Mouse (Mus musculus) erythroblast, embryonic 14.5 days (primary cell): ENCODE data around the gene Ola1. TPM values are rescaled to one million over a fixed set of nuclear protein-coding genes. Genes with fewer than 3 reads are reported as not detected.

Source experiments
- H3K27me3 ChIP-seq: 2 replicates; pipeline ENCODE4 v1.6.1; 2012; ENCODE audit warnings: inconsistent platforms; ENCODE audit not compliant: control insufficient read depth
- H3K36me3 ChIP-seq: 2 replicates; pipeline ENCODE4 v1.6.1; 2012; ENCODE audit warnings: mild to moderate bottlenecking, inconsistent platforms; ENCODE audit not compliant: control insufficient read depth
- H3K4me1 ChIP-seq: 2 replicates; pipeline ENCODE4 v1.6.1; 2012; ENCODE audit warnings: inconsistent platforms; ENCODE audit not compliant: control insufficient read depth
- H3K4me3 ChIP-seq: replicated peaks from 2 replicates; pipeline ENCODE3; 2012; ENCODE audit warnings: moderate library complexity, mild to moderate bottlenecking, inconsistent platforms
- H3K9me3 ChIP-seq: 2 replicates; pipeline ENCODE4 v1.6.1; 2012; ENCODE audit warnings: low read length, inconsistent platforms, mixed read lengths; ENCODE audit not compliant: control insufficient read depth
- GATA1 ChIP-seq: IDR thresholded peaks from 2 replicates; pipeline ENCODE4 v1.6.1; 2012; ENCODE audit warnings: low read length, inconsistent platforms, mixed read lengths
- TAL1 ChIP-seq: IDR thresholded peaks from 3 replicates; pipeline ENCODE4 v1.6.1; 2012; ENCODE audit warnings: low read length, inconsistent platforms, mixed read lengths
- polyA plus RNA-seq: library from polyadenylated mRNA; stranded (reverse); fragments of >175 nt; gene quantifications from 2 replicates; pipeline ENCODE4 v1.2.3, GENCODE M21; 2012

Ola1 gene
- polyA plus RNA-seq, 1 experiment: 3.4 TPM

DNA sequence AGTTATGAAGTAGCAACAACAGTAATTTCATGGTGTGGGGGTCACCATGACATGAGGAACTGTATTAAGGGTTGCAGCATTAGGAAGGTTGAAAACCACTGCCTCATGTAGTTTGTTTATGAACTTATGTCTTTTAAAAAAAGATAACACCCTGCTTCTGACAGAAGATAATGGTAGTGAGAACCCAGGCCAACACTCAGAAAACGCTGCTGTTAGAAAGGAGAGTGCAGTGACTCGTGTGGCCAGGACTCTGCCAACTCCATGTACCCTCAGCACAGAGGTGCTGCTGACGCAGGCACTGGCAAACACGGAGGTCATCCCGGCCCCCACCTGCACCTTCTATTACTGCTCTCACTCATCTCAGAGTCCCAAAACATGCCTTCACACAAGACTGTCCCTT, 111.6 kb downstream of the Ola1 start:
- no peaks in the 10 kb centered on the region for H3K27me3 ChIP-seq
- no peaks in the 10 kb centered on the region for H3K9me3 ChIP-seq
- H3K4me3 ChIP-seq: no peak overlapping the region
- peaks cover 9% of the 10 kb centered on the region for H3K4me1 ChIP-seq
- TF ChIP-seq GATA1: no peak
- no peak for TF ChIP-seq TAL1
- H3K36me3 ChIP-seq: peaks cover 5% of the 10 kb centered on the region

DNA sequence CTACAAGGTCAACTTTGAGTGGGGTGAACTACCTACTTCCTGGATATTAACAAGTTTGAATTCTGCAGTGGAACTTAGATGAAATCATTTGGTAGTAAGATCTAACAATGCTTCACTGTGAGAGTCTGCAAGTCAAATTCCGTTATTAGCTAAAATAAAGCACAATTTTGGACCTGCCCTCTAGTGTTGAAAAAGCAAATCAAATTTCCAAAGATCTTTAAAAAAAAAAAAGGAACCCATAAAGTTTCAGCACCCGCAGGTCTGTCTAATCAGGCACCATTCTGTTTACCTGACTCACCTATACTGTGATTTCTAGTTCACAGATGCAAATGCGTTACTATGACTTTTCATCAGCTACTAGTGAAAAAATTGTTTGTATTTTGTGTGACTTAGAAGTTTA, 122.2 kb downstream of the Ola1 start:
- peaks cover 19% of the 10 kb centered on the region for H3K36me3 ChIP-seq
- no peaks in the 10 kb centered on the region for H3K9me3 ChIP-seq
- H3K27me3 ChIP-seq: no peaks in the 10 kb centered on the region
- no peak overlapping the region for H3K4me3 ChIP-seq
- peaks cover 54% of the 10 kb centered on the region for H3K4me1 ChIP-seq
- TF ChIP-seq TAL1 (no peak), GATA1 (no peak)

DNA sequence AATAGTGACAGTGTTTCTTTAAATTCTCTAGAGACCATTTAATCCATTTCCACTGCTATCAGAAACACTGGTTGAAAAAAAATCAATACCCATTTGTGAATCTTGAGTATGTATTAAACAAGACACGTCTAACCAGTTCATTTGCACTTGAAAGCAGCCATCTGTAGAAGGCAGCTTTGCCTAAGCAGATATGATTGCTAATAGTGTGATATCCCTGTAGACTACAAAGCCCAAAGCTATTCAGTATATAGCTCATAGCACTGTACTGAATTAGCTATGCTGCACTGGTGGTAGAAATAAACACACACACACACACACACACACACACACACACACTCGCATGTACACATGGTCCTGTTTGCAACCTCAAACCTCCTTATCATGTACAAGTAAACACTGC, 123.4 kb downstream of the Ola1 start:
- Histone ChIP-seq H3K4me1 (peaks cover 65% of the 10 kb centered on the region), H3K4me3 (no peak overlapping the region), H3K36me3 (peaks cover 23% of the 10 kb centered on the region), H3K9me3 (no peaks in the 10 kb centered on the region), H3K27me3 (no peaks in the 10 kb centered on the region)
- TF ChIP-seq GATA1 (no peak), TAL1 (no peak)

DNA sequence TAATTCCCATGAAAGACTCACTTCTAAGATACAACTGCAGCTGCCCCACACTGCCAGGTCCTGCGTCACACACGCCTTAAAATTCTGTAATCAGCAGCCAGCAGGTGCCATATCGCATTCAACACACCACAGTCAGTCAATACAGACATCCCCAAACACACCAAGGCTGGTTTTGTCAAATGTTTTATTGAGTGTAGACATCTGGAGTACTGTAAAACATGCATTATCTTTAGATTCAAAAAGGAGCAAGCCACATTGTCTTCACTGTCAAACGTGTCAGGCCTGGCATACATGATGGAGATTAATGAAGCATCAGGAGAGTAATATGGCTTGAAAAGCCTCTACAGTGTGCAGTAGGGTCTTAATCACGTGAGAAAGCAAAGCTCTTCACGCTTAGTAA, 125.7 kb downstream of the Ola1 start:
- no peaks in the 10 kb centered on the region for H3K9me3 ChIP-seq
- H3K4me3 ChIP-seq: peak overlapping the region; percentile 33
- H3K36me3 ChIP-seq: peaks cover 28% of the 10 kb centered on the region
- H3K27me3 ChIP-seq: no peaks in the 10 kb centered on the region
- TF ChIP-seq TAL1 (peak; percentile 98), GATA1 (peak; percentile 95)
- peaks cover 75% of the 10 kb centered on the region for H3K4me1 ChIP-seq

DNA sequence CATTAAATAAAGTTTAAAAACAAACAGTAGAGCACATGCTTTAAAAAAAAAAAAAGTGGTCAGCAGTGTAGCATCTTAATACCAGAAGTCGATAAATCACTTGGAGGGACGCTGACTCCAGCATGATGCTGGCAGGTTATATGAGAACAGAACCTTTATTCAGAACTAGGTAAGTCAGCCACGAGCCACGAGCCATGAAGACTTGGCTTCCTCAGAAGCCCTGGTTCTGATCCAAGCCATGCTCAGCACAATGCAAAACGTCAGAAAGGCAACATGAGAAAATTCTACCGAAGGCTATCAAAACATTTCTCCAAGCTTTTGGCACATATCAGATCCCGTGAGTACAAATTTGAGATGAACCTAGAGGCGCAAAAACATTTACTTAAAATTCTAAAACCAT, 127.4 kb downstream of the Ola1 start:
- no peaks in the 10 kb centered on the region for H3K27me3 ChIP-seq
- H3K4me1 ChIP-seq: peaks cover 79% of the 10 kb centered on the region
- H3K9me3 ChIP-seq: no peaks in the 10 kb centered on the region
- no peak overlapping the region for H3K4me3 ChIP-seq
- TF ChIP-seq TAL1: no peak
- no peak for TF ChIP-seq GATA1
- H3K36me3 ChIP-seq: peaks cover 24% of the 10 kb centered on the region

DNA sequence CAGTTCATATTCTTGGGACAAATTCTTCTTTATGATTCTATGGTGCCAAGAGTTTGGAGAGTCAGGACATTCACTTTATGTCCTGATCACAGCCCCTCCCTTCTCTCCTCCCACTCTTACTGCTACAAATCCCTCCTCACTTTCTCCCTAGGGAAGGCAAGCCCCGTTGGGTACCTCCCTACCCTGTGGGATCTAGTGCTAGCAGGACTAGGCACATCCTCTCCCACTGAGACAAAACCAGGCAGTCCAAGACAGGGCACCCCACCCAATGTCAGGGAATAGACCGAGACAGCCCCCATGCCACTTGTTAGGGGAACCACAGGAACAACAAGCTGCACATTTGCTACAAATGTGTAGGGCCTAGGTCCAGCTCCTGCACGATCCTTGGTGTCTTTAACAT, 131.1 kb downstream of the Ola1 start:
- TF ChIP-seq TAL1 (no peak), GATA1 (no peak)
- Histone ChIP-seq H3K4me1 (peaks cover 51% of the 10 kb centered on the region), H3K27me3 (peaks cover 7% of the 10 kb centered on the region), H3K4me3 (no peak overlapping the region), H3K36me3 (peaks cover 20% of the 10 kb centered on the region), H3K9me3 (peaks cover 6% of the 10 kb centered on the region; the same call in 1 of the 2 replicates)

DNA sequence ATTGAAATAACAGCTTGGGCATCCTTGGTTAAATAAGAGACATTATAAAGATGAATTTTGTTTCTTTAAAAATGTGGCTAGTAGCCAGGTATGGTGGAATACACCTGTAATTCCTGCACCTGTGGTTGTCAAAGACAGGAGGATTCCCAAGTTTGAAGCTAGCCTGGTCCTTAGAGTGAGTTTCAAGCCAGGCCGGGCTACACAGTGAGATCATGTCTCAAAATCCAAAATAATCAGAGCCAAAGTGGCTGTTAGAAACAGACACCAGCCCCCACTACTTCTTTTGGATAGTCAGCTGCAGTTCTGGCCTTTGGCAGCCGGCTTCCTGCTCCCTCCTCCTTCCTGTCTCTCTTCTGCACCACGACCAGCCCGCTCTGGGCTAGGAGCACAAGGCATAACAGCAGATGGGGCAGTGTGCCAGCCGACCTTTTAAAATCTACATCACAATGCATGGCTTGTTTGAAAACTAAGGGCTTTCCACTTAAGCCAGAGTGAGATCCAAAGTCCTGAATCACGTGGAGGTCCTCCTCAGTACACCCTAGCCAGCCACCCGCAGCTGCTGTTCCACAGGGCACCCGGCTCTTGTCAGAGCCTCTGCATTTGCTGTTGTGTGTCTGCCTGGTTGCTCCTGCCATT, 132.9 kb downstream of the Ola1 start:
- Histone ChIP-seq H3K9me3 (peaks cover 6% of the 10 kb centered on the region; the same call in 1 of the 2 replicates), H3K36me3 (peaks cover 7% of the 10 kb centered on the region), H3K4me1 (peaks cover 38% of the 10 kb centered on the region), H3K4me3 (no peak overlapping the region), H3K27me3 (peaks cover 7% of the 10 kb centered on the region)
- TF ChIP-seq TAL1: no peak
- no peak for TF ChIP-seq GATA1

DNA sequence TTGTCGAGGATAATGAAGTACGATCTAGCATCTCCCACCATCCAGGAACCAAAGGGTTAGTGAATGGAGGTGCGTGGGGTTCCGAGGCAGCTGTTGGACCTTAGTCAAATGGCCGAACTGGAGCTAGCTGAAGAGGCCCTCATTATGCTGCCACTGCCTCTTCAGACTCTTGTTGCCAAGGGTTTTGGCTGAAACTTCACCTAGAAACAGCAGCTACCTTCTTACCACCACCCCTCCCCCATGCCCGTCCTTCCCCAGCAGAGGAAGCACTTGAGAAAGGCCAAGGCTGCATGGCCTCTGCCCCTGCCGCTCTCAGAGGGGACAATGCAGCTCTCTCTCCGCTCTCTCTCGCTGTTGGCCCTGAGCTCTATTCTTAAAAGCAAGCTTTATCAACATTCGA, 136.2 kb downstream of the Ola1 start:
- Histone ChIP-seq H3K27me3 (peaks cover 28% of the 10 kb centered on the region), H3K4me3 (no peak overlapping the region), H3K9me3 (peaks cover 6% of the 10 kb centered on the region; the same call in 1 of the 2 replicates), H3K36me3 (no peaks in the 10 kb centered on the region), H3K4me1 (peaks cover 17% of the 10 kb centered on the region)
- TF ChIP-seq TAL1: no peak
- TF ChIP-seq GATA1: no peak

DNA sequence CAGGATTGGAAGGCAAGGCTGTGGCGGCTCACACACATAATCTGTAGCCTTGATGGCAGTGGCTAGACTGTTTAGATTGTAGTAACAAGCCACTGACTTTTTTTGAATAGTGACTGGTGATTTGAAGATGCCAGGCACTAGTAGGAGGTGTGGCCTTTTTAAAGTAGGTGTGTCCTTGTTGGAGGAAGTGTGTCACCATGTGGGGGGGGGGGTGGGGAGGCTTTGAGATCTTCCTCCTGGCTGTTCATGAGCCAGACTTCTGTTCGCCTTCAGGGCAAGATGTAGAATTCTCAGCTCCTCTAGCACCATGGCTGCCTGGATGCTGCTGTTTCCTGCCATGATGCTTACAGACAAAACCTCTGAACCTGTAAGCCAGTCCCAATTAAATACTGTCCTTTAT, 136.9 kb downstream of the Ola1 start:
- Histone ChIP-seq H3K4me3 (no peak overlapping the region), H3K9me3 (peaks cover 6% of the 10 kb centered on the region; the same call in 1 of the 2 replicates)
- TF ChIP-seq TAL1: no peak
- no peak for TF ChIP-seq GATA1

GRCm38 (mm10) chr2:73080084-73080483, 138.6 kb downstream of the Ola1 start:
- Histone ChIP-seq H3K4me3 (no peak overlapping the region), H3K36me3 (peaks cover 2% of the 10 kb centered on the region; the same call in 1 of the 2 replicates), H3K9me3 (peaks cover 9% of the 10 kb centered on the region), H3K4me1 (peaks cover 18% of the 10 kb centered on the region), H3K27me3 (peaks cover 30% of the 10 kb centered on the region)
- TF ChIP-seq TAL1: no peak
- TF ChIP-seq GATA1: no peak

More for the DNA sequence above, 136.9 kb downstream of the Ola1 start:
- Histone ChIP-seq H3K27me3 (peaks cover 31% of the 10 kb centered on the region), H3K4me1 (peaks cover 17% of the 10 kb centered on the region), H3K36me3 (no peaks in the 10 kb centered on the region)
